Mouse (Mus musculus): Measurements from ENCODE around the gene Use1.
A peak's percentile ranks its signal among the peaks of the same experiment; 100 is the strongest.
"Not testable (repeated sequence)": the region's sequence is repeated elsewhere in the genome, so short reads cannot be mapped to it uniquely, and the experiment has no call there.

Use1 gene

DNA sequence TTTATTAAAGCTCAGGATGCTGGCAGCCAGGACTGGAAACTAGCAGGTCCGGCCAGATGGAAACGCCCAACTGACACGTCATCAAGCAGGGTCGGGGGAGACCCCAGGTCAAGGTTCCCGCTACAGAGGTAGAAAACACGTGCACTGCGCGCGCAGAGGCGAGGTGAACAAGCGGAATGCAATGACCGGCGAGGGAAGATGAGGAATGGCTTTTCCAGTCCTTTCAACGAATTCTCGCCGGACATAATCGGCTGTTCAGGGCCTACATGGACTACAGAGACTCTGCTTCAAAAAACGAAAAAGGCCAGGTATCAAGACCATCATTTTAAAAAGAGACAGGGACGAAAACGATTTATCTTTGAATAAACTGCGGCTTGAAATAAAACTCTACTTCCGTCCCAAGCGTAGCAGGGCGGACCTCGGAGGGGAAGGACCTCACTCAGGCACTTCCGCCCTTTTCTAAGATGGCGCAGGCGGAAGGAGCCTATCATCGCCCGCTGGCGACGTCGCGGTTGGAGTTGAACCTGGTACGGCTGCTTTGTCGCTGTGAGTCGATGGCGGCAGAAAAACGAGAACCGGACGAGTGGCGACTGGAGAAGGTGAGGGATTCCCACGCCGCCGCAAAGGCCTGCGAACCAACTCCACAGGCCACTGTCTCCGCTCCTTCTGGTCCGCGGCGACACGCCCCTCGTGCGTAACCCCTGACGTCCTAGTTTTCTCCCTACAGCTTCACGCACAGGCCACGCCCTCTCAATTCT lies at the start of gene Use1:
Gene Use1 (plus strand): TSS at position 78 of the 758 bp plus-strand sequence.
- peak in 1 of 2 experiments; percentile 84 for DNase-seq (ENCODE audit: low spot score in 2 of 2)

DNA sequence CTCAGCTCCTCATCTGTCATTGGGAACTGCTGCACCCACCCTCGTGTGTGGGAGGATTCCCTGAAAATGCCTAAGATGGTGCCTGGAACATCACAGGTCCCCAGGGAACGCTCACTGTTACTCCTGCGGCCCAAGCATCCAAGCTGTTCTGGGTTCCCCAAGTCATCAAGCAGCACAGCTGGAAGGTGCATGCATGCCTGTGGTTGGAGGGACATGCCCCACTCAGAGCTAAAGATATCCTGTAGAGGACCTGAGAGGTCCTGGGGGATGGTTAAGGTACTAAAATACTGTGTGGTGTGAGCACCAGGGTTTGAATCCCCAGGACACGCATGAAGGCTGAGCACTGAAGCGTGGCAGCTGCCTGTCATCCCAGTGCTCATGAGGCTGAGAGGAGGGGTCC lies 48.0 kb upstream of the Use1 start:
- not testable (repeated sequence) for DNase-seq (ENCODE audit: low spot score in 2 of 2)

DNA sequence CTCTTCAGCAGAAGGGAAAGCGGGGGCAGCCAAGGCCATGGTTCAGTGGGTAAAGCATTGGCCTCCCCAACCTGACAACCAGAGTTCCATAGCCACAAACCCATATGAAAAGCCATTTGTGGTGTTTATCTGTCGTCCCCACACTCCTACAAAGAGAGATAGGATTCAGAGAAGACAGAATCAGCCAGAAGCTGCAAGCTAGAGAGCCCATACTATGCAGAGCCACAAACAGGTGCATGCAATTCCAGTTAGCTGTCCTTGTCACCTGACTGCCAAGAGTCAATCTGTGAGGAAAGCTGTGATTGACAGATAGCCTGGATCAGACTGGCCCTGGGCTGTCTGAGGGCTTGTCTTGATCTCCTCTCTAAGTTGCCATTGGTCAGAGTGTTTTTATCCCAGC lies 46.9 kb upstream of the Use1 start:
- DNase-seq (ENCODE audit: low spot score in 2 of 2) = not testable (repeated sequence)

DNA sequence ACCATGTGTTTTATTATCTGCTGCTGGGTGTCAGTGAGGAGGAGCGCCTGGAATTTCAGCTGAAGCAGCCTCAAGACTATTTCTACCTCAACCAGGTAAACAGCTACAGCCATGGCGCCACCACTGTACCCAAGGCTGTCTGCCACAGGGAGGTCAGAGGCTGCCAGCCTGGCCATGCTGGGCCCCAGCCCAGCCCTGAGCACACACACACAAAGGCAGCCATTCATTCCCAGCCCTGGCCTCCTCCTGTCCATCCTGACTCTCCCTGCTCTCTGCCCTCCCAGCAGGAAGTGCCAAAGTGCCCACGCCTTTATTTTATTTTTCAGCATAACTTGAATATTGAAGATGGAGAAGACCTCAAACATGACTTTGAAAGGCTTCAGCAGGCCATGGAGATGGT lies 43.7 kb upstream of the Use1 start:
- no peak for DNase-seq (ENCODE audit: low spot score in 2 of 2)

DNA sequence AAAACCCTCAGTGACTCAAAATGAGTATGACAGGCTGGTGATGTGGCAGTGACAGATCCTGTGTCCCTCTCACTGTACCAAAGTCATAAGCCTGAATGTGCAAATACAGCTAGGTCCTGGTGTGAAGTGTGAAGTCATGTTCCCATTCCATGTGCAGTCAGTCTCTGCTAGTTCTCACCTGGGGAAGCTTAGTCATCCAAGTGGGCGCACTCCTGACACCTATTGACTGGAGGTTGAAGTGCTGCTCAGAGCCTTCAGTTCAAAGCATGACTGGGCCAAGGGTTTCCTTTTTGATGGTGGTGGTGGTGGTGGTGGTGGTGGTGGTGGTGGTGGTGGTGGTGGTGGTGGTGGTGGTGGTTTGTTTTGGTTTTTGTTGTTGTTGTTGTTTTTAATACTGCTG lies 41.8 kb upstream of the Use1 start:
- no peak for DNase-seq (ENCODE audit: low spot score in 2 of 2)

DNA sequence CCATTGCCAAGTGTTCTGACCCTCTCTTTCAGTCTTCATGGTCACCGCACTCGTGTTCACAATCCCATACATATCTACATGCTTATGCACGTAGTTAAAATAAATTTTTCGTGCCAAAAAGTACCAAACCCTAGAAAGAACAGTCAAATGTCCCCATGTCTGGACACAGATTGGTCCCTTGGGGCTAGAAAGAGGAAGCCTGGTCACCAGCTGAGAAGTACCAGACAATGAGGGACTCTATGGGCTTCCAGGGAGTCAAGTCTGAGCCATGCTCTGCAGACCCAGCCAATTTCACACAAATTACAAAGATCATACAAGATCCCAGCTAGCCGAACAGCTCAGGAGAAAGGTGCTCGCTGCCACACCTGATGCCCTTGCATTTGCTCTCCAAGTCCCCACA lies 28.8 kb upstream of the Use1 start:
- not testable (repeated sequence) for DNase-seq (ENCODE audit: low spot score in 2 of 2)

DNA sequence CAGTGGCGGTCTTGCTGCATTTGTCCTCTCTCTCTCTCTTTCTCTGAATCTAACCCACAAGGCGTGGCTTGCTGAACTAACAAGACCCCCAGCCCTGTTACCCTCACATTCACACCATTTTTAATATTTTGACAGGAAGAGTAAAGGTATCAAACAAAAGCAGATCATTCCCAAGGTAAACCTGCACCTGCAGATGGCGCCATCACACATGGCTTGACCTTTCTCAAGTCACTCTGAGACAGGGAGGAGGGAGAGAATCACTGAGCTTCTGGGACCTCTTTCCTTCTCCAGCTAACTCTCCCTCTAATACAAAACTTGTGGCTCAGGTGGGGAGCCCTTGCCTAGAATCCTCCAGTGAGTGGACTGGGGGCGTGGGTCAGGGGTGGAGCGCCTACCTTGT lies 26.0 kb upstream of the Use1 start:
- DNase-seq (ENCODE audit: low spot score in 2 of 2) = peak in 1 of 2 experiments; percentile 19

DNA sequence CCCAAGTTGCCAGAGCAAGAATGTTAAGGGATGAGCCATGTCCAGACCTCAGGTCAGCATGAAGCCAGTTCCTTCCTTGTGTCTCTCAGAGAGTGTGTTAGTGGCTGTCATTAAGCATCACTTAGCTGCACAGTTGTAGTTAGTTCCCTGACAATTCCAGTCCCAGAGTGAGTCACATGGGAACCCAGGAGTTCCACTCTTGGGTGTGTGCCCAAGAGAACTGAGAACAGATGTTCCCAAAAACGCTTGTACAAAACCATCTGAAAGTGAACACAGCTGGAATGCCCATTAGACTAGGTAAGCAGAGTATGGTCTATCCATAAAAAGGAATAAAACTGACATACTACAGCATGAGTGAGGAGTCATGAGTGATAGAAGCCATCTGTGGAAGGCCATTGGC lies 20.1 kb upstream of the Use1 start:
- DNase-seq (ENCODE audit: low spot score in 2 of 2) = no peak

DNA sequence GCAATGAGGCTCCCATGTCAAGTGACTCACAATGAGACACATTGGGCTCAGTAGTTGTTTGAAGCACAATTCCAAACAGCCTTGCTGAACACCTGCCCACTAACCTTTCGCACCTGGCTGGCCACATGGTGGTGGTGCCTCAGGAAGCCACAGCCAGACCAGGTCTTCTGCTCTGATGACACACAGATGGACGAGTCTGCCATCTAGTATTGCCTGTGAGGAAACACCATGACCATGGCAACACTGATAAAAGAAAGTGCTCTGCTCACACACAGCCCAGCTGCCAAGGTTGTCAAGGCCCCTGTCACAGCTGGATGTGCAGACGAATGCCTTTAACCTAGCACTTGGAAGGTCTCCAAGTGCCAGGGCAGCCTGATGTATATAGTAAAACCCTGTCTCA lies 15.5 kb upstream of the Use1 start:
- DNase-seq (ENCODE audit: low spot score in 2 of 2) = no peak

DNA sequence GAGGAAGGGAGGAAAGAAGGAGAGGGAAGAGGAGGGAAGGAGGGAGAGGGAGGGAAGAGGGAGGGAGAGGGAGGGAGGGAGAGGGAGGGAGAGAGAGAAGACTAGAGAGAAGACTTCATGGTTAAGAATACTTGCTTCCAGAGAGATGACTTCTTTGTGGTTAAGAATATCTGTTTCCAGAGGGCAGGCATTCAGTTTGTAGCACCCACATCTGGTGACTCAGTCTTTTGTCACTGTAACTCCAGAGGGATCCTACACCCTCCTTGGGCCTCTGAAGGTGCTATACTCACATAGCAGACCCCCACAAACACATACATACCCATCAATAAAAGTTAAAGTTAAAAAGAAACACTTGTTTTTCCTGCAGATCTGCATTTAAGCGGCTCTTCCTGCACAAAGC lies 15.1 kb upstream of the Use1 start:
- DNase-seq (ENCODE audit: low spot score in 2 of 2) = no peak

DNA sequence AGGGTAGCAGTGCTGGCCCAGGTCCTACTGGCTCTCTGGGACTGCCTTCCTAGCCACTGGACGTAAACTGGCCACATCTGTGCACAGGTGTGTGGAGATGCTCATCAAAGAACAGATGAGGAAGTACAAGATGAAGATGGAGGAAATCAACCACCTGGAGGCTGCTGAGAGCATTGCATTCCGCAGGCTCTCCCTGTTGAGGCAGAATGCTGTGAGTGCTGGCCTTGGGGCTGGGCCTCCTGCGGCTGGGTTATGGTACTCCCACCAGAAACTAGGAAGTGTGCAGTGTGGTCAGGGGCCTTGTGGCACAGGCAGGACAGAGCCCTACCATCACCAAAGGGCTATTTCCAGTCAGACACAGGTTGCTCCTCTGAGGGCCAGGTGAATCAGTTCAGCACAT lies 8.6 kb upstream of the Use1 start:
- DNase-seq (ENCODE audit: low spot score in 2 of 2) = no peak

DNA sequence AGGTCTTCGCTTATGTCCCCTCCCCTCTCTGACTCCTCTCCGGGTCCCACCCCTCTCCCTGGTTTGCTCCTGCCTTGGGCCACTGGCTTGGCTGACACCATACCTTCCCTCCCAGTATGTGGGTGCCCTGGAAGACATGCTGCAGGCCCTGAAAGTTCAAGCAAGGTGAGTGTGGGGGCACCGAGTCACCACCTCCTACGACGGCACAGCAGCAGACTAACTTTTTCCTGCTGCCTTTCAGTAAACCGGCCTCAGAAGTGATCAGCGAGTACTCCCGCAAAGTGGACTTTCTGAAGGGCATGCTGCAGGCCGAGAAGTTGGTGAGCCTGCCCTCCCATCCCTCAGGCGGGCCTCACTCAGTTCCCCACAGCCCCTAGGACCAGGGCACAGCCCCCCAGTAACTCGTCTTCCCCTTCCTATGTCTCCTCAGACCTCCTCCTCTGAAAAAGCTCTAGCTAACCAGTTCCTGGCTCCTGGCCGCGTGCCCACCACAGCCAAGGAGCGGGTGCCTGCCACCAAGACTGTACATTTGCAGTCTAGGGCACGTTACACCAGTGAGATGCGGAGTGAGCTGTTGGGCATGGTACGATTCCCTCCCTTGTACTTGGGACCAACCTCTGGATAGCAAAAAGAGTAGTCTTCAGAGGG lies 1.0 kb downstream of the Use1 start:
- no peak for DNase-seq (ENCODE audit: low spot score in 2 of 2)

DNA sequence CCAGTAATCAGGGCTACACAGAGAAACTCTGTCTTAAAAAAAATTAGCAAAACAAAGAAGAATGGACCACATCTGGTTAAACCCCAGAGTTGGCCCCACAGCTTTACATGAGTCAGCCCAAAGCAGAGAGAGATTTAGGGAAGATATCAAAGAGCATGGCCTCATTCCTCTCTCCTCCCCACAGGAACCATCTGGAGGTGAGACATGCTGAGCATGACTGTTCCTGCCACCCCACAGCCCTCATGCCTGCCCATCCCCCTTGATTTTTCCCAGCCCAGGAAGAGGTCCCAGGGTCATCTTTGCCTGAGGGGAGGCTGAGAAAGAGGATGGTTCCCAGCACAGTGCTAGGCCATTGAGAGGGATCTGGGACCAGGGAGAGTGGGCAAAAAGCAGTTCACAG lies 1.7 kb downstream of the Use1 start:
- no peak for DNase-seq (ENCODE audit: low spot score in 2 of 2)

DNA sequence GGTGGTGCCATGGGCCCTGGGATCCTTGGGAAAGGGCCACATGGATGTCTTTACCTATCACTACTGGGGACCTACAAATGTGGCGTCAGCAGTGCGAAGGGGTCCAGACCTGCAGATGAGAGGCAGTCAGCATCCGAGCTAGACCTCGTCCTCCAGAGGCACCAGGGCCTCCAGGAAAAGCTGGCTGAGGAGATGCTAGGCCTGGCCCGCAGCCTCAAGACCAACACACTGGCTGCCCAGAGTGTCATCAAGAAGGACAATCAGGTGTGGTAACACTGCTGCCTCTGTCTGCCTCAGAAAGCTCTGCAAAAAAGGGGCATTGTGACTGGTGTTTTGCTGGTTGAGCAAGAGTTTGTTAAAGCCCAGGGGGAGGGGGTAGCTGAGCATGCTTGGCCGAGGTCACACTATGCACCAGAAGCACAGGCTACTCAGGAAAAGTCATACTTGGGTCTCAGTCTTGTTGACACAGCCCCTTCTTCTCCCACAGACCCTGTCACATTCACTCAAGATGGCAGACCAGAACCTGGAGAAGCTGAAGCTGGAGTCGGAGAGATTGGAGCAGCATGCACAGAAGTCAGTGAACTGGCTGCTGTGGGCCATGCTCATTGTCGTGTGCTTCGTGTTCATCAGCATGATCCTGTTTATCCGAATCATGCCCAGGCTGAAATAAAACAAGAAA lies 2.5 kb downstream of the Use1 start:
- DNase-seq (ENCODE audit: low spot score in 2 of 2) = no peak

DNA sequence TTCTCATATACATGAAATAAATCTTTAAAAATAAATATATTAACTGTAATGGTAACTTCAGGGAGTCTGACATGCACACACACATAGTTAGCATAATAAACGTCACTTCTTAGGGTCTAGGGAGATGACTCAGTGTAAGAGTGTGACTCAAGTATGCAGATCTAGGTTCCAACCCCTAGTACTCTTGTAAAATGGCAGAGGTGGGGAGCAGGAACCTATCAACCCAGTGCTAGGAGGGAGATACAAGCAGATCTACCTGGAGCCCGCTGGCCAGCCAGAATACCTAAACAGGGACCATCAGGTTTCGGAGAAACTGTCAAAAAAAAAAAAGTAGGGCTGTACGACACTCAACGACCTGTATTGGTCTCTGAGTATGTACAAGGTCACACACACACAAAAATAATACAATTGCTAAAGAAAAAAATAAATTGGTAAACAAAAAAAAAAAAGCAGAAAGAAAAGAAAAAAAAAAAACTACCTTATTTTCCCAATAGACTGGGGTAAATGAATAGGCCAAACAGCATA lies 4.1 kb downstream of the Use1 start:
- DNase-seq (ENCODE audit: low spot score in 2 of 2) = no peak

DNA sequence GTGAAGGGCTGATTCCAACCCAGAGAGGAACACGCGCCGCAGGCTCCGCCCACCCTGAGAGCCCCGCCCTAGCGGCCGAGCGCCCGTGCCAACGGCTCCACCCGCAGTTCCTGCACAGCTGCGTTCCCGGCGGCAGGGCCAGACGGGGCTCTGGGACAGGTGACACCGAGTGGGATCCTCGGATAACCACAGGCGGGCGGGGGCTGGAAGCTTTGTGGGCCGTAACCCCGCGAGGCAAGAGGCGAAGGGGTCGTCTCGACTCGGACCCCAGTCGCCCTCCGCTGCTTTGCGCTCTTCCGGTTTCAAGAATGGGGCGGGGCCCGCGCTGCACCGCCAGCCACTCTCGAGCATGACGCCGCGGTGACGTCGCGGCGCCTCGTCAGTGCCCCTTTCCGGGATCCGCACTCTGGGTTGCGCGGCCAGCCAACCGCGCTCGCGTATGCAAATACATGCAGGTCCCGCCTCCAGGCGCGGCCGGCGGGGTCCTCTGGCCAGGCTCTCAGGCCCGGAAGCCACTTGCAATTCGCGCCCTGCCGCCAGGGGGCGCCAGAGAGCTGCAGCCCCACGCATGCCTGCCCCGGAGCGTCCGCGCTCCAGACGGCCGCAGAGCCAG lies 4.7 kb downstream of the Use1 start, which contains the start of gene Ocel1:
Gene Ocel1 (plus strand): TSS at position 63 of the 613 bp plus-strand sequence.
- DNase-seq (ENCODE audit: low spot score in 2 of 2) = peak; percentile 91 to 96

DNA sequence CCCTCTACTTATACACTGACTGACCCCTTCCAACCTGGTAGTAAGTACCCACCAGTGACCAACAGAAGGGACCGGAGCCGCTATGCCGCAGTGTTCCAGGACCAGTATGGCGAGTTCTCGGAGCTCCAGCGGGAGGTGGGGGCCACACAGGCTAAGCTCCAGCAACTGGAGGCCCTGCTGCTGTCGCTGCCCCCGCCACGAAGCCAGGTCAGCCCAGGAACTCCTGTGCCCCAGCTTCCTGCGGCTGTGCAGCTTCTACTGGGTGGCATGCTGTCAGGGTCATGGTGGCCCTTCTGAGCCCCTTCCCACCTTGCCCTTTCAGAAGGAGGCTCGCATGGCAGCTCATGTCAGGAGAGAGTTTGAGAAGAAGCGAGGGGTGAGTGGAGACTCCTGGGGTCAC lies 5.8 kb downstream of the Use1 start:
- no peak for DNase-seq (ENCODE audit: low spot score in 2 of 2)

DNA sequence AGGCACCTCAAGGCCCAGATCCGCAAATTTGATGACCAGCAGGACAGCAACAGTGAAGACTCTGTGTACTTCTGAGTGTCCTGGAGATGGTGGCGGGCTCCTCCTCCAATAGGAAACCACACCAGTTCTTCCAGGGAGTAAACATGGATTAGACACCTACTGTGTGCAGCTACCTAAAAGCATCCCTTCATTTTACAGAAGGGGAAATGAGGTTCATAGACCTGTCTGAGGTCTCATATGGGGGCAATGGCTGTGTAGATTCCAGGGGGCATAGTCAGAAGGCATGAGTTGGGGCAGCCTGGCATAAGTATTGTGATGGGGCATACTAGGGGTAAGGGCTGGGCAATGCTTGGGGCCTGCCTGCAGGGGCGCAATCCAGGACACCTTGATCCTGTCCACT lies 6.4 kb downstream of the Use1 start:
- DNase-seq (ENCODE audit: low spot score in 2 of 2) = no peak

DNA sequence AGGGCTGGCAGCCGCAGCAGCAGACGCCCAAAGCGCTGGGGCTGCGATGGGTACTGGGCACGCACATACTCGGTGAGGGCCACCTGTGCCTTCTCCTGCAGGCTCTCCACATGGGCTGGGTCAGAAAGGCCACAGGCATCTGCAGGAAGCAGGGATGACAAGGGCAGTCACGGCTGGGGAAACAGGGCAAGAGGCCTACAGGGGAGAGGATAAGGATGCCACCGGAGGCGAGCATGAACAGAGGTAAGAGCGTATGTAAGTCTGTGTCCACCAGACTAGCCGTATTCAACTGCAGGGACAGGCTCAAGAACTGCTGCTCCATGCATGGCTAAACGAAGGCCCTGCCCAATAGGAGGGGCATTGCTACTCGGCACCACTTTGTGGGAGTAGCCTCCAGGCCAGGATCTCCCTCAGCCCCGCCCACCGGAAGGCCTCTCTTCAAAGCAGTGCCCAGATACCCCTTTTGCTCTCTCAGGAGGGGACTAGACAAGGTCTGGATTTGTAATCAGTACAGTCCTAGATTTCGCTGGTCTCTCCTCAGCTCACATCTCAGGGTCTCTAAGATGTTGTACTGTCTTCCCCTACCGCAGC lies 8.1 kb downstream of the Use1 start:
- DNase-seq (ENCODE audit: low spot score in 2 of 2) = no peak

DNA sequence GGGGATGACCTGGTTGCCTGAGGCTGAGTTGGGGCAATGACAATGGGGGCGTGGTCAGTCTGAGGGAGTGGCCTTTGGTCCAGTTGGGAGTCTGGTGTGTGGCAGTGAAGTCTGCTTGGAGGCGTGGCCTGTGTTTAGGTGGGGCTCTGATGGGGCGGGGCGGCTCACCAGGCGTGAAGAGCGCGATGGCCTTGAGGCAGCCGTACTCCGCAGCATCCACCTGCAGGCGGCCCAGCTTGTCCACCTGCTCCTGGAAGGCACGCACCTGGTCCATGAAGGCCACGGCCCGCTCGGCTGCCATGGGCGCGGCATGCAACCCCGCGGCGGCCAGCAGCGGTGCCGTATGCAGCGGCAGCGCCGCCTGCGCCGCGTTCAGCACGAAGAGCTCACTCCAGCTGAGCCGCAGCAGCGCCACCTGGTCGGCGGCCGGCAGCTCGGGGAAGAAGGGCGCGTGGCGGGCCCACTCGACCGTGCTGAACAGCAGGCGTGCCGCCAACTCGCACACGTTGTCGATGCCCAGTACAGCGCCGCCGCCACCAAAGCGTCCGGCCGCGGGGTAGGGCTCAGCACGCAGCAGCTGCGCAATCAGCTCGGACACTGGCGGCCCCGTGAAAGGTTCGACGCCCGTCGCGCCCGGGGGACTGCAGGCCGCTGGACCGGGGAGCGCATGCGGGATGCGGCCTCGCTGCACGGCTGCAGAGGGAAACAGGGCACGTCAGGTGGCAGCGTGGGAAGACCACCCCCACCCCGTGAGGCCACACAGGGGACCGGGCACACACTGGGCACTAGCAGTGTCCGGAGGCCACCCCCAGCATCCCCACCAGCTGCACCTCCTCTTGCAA lies 9.2 kb downstream of the Use1 start:
- DNase-seq (ENCODE audit: low spot score in 2 of 2) = peak in 1 of 2 experiments; percentile 61
